Mouse (Mus musculus) olfactory bulb, adult 2 months (tissue): ENCODE measurements around the gene Gstm4. TPM values are rescaled to one million over a fixed set of nuclear protein-coding genes. Genes with fewer than 3 reads are reported as not detected.
A peak's percentile ranks its signal among the peaks of the same experiment; 100 is the strongest.

ENCODE experiments used
- H3K27ac ChIP-seq: fragments of 200-500 bp; 2 replicates; pipeline ENCODE4 v1.5.1; 2012; ENCODE audit warnings: low read depth, low read length; ENCODE audit not compliant: insufficient read depth
- H3K4me1 ChIP-seq: fragments of 200-500 bp; 2 replicates; pipeline ENCODE4 v1.6.1; 2012; ENCODE audit warnings: low read length; ENCODE audit not compliant: control insufficient read depth, insufficient read depth
- H3K4me3 ChIP-seq: fragments of 200-500 bp; 2 replicates; pipeline ENCODE4 v1.5.1; 2012; ENCODE audit warnings: mild to moderate bottlenecking, low read depth, low read length, moderate library complexity; ENCODE audit not compliant: insufficient read depth
- CTCF ChIP-seq: fragments of 200-500 bp; IDR thresholded peaks from 2 replicates; pipeline ENCODE4 v1.5.1; 2012; ENCODE audit warnings: low read depth, mild to moderate bottlenecking, low read length, moderate library complexity; ENCODE audit not compliant: insufficient read depth
- POLR2A ChIP-seq: fragments of 200-500 bp; IDR thresholded peaks from 2 replicates; pipeline ENCODE4 v1.6.1; 2012; ENCODE audit warnings: mild to moderate bottlenecking, low read depth, low read length, moderate library complexity; ENCODE audit not compliant: insufficient read depth
- WGBS: fragments of 180-500 bp; shearing (Covaris S2); methylation state at CpG from one replicate; pipeline ENCODE4 v1.1.7; 2018; 5-methylcytosine and 5-hydroxymethylcytosine counted together
- polyA plus RNA-seq: library from polyadenylated mRNA; stranded (reverse); fragments of >200 nt; gene quantifications from 2 replicates; pipeline ENCODE4 v1.2.4, GENCODE M21; 2012; ENCODE audit warnings: low replicate concordance; ENCODE audit not compliant: missing spikeins, insufficient read depth, insufficient read length

The Gstm4 gene
- polyA plus RNA-seq, 1 experiment = not detected

- TF ChIP-seq CTCF (no peak), POLR2A (no peak)
- H3K4me3 ChIP-seq = peak within 1 kb of the TSS; percentile 72
- H3K27ac ChIP-seq = peak within 1 kb of the TSS; percentile 93
- peaks cover 50% of the 10 kb centered on the region for H3K4me1 ChIP-seq
- 2% methylated on average over 29 of the region's 29 CpGs for WGBS
These were observed 41.8 kb upstream of the Gstm4 start, which contains the start of gene Ampd2 for GRCm38 (mm10) chr3:108086470-108086979. Ampd2 (minus strand) TSS chr3:108086651.

GRCm38 (mm10) chr3:108085721-108086469 lies 41.2 kb upstream of the Gstm4 start:
- Histone ChIP-seq H3K27ac (peak overlapping the region; percentile 93), H3K4me1 (peaks cover 54% of the 10 kb centered on the region), H3K4me3 (peak overlapping the region; percentile 72)
- 0% methylated on average over 31 of the region's 31 CpGs for WGBS
- no peak for TF ChIP-seq POLR2A
- TF ChIP-seq CTCF = no peak

GRCm38 (mm10) chr3:108085281-108085720 lies 40.6 kb upstream of the Gstm4 start:
- H3K4me1 ChIP-seq = peaks cover 54% of the 10 kb centered on the region
- H3K27ac ChIP-seq = peak overlapping the region; percentile 93
- WGBS = 1% methylated on average over 14 of the region's 14 CpGs
- TF ChIP-seq POLR2A (peak; percentile 62), CTCF (0 out of 2 replicates have a peak, but pooled peaks have one; percentile 15)
- H3K4me3 ChIP-seq = peak overlapping the region; percentile 72

DNA sequence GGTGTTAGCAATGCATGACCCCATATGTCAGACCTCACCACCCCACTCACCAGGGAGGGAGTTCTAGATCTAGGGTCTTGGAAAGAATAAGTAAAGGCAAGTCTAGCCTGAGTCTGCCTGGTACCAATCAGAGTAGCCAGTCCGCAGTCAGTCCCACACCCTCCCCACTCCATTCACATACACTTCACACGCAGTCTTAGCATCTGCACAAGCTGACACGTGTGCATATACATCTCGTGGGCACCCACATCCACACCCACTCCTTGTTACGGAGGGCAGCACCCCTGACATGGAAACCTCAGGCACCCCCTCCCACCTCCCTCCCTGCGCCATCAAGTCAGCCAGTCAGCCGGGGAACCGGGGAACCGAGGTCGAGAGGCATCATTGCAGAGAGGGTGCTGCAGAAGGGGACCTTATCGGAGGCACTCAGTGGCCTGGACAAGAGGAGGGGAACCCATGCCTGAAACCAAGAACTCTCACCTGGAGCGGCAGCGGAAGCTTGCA lies 40.1 kb upstream of the Gstm4 start:
- Histone ChIP-seq H3K4me3 (peak overlapping the region; percentile 72), H3K4me1 (peaks cover 53% of the 10 kb centered on the region), H3K27ac (peak overlapping the region; percentile 93)
- no peak for TF ChIP-seq POLR2A
- no peak for TF ChIP-seq CTCF
- 4% methylated on average over 13 of the region's 13 CpGs for whole genome bisulfite sequencing

DNA sequence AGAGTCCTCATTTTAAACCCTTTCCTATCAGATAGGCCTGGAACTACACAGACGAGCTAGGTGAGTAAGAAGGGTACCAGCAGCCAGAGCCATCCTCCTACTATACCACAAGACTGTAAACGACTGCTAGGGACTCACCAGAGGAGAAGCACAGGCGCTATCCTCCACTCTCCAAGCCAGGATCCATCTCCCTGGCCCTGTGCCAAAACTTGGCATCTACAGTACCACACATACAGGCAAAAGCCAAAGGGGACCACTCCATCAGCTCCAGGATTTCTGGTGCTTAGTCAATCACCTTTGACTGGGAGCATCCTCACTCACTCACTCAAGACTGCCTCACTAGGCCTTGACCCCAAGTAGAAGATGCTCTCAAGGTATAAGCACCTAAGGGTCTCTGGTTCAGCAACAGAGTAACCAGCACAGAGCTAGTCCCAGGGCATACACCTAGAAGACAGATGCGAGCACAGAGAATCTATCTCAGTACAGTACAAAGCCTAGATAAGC lies 39.3 kb upstream of the Gstm4 start:
- H3K4me3 ChIP-seq = peak overlapping the region; percentile 40
- peak overlapping the region; percentile 93 for H3K27ac ChIP-seq
- WGBS = 40% methylated on average over 4 of the region's 4 CpGs
- H3K4me1 ChIP-seq = peaks cover 55% of the 10 kb centered on the region
- TF ChIP-seq CTCF (no peak), POLR2A (no peak)

DNA sequence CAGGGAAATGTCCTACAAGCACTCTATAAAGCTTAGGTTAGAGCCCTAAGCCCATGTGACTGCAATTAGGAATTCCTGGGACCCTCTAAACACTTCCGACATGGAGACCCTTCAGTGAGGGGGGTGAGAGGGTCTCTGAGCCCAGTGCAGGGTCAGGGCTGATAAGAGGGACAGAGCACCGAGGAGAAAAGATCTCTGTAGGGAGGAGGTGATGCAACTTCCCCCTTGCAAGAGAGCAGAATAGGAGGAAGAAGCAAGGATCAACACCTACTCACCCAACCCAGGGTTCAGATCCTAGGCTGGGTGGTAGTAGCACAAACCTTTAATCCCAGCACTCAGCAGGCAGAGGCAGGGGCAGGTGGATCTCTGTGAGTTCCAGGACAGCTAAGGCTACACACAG lies 38.5 kb upstream of the Gstm4 start:
- TF ChIP-seq POLR2A (no peak), CTCF (no peak)
- Histone ChIP-seq H3K27ac (peak overlapping the region; percentile 93; the same call in 1 of the 2 replicates), H3K4me1 (peaks cover 52% of the 10 kb centered on the region), H3K4me3 (peak overlapping the region; percentile 28)
- 35% methylated on average over 2 of the region's 2 CpGs for WGBS

DNA sequence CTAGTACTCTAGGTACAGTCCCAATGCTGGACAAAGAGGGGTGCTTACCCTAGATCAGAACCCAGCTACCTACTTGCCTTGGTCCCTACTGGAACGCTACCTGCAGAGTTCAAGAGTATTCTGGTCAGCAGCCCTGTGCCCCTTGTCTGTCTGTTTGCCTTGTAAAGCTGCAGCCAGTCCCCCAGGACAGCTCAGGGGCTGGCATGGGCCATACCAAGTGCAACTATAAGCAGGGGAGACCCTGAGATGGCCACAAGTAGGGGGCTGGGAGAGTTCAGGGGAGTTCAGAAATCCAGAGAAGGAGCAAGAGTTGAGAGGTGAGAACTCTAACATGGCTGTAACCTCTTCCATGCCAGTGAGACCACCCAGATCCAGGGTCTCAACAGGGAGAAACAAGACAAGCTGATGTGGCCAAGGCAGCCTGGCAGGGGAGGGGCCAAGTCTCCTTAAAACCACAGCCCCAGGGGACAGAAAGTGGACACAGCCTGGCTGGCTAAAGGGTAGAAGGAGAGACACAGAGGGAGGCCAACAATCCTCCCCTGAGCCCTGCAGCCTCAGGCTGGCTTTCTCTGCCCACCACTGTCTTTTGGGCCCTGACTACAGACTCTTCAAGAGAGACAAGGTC lies 37.7 kb upstream of the Gstm4 start:
- Histone ChIP-seq H3K4me3 (peak overlapping the region; percentile 28), H3K27ac (peak overlapping the region; percentile 93), H3K4me1 (peaks cover 55% of the 10 kb centered on the region)
- TF ChIP-seq CTCF (no peak), POLR2A (no peak)
- WGBS = 45% methylated on average over 1 of the region's 1 CpGs

- Histone ChIP-seq H3K4me1 (peaks cover 57% of the 10 kb centered on the region), H3K4me3 (peak overlapping the region; percentile 28), H3K27ac (peak overlapping the region; percentile 35; the same call in 1 of the 2 replicates)
- TF ChIP-seq POLR2A (no peak), CTCF (no peak)
- 28% methylated on average over 4 of the region's 4 CpGs for WGBS
These were observed 37.0 kb upstream of the Gstm4 start for GRCm38 (mm10) chr3:108081681-108082080.

DNA sequence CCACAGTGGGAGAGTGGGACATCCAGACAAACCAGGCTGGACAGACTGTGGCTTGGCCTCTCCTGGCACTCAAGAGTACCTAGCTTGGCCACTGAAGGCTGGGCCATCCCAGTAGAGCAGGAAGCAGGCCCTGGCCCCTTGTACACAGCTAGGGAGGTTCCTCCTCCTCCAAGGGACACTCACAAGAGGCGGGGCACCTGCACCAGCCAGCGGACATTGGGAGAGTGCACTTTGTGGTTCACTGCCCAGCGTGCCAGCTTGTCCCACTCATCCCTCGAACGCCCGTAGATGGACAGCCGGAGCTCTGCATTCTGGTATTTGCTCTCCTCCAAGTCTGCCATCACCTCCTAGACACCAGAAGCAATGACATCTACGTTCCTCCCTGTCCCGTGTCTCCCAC lies 32.1 kb upstream of the Gstm4 start:
- Histone ChIP-seq H3K27ac (no peak overlapping the region), H3K4me3 (no peak overlapping the region), H3K4me1 (peaks cover 63% of the 10 kb centered on the region)
- WGBS = 81% methylated on average over 9 of the region's 9 CpGs
- no peak for TF ChIP-seq POLR2A
- no peak for TF ChIP-seq CTCF
